Mouse (Mus musculus) heart, adult 2 months (tissue): Measurements from ENCODE around the gene Zmynd11.

ENCODE experiments used
- CTCF ChIP-seq: fragments of 200-600 bp; IDR thresholded peaks from 2 replicates; pipeline ENCODE4 v1.8.1; 2022; ENCODE audit warnings: antibody characterized with exemption, mild to moderate bottlenecking, moderate library complexity
- POLR2A ChIP-seq: fragments of 200-500 bp; IDR thresholded peaks from 2 replicates; pipeline ENCODE4 v1.6.1; 2011; ENCODE audit warnings: mild to moderate bottlenecking, low read depth, low read length, control low read depth; ENCODE audit not compliant: insufficient read depth

GRCm38 (mm10) chr13:9684153-9684923 lies 80.8 kb downstream of the Zmynd11 start:
- TF ChIP-seq CTCF (no peak), POLR2A (no peak)
